Mouse (Mus musculus): Measurements from ENCODE around the gene Plce1.

Plce1 gene

GRCm38 (mm10) chr19:38480731-38481621 is at the start of gene Plce1:
TSS of gene Plce1 (plus strand) at chr19:38481109.
- no peak for DNase-seq (ENCODE audit: low read depth)

GRCm38 (mm10) chr19:38431326-38431725 is 49.6 kb upstream of the Plce1 start:
- no peak for DNase-seq (ENCODE audit: low read depth)

GRCm38 (mm10) chr19:38432021-38432420 is 48.9 kb upstream of the Plce1 start:
- DNase-seq (ENCODE audit: low read depth): no peak

- DNase-seq (ENCODE audit: low read depth): no peak
Observed at GRCm38 (mm10) chr19:38433381-38433780, 47.5 kb upstream of the Plce1 start.

- no peak for DNase-seq (ENCODE audit: low read depth)
Observed at GRCm38 (mm10) chr19:38435221-38435620, 45.7 kb upstream of the Plce1 start.

GRCm38 (mm10) chr19:38441860-38442259 is 39.0 kb upstream of the Plce1 start:
- DNase-seq (ENCODE audit: low read depth): no peak

- no peak for DNase-seq (ENCODE audit: low read depth)
Observed at GRCm38 (mm10) chr19:38445758-38446157, 35.2 kb upstream of the Plce1 start.

GRCm38 (mm10) chr19:38455228-38455627 is 25.7 kb upstream of the Plce1 start:
- DNase-seq (ENCODE audit: low read depth): no peak

- DNase-seq (ENCODE audit: low read depth): no peak
Observed at GRCm38 (mm10) chr19:38458996-38459395, 21.9 kb upstream of the Plce1 start.

GRCm38 (mm10) chr19:38460696-38461095 is 20.2 kb upstream of the Plce1 start:
- no peak for DNase-seq (ENCODE audit: low read depth)

- no peak for DNase-seq (ENCODE audit: low read depth)
Observed at GRCm38 (mm10) chr19:38470257-38470893, 10.5 kb upstream of the Plce1 start.

- DNase-seq (ENCODE audit: low read depth): no peak
Observed at GRCm38 (mm10) chr19:38475394-38475793, 5.5 kb upstream of the Plce1 start.

- no peak for DNase-seq (ENCODE audit: low read depth)
Observed at GRCm38 (mm10) chr19:38478286-38478685, 2.6 kb upstream of the Plce1 start.

GRCm38 (mm10) chr19:38478948-38479347 is 2.0 kb upstream of the Plce1 start:
- no peak for DNase-seq (ENCODE audit: low read depth)

- DNase-seq (ENCODE audit: low read depth): no peak
Observed at GRCm38 (mm10) chr19:38479473-38479872, 1.4 kb upstream of the Plce1 start.

GRCm38 (mm10) chr19:38480156-38480720 is 671 bp upstream of the Plce1 start:
- DNase-seq (ENCODE audit: low read depth): no peak

GRCm38 (mm10) chr19:38481906-38482305 is 997 bp downstream of the Plce1 start:
- no peak for DNase-seq (ENCODE audit: low read depth)

GRCm38 (mm10) chr19:38482406-38483181 is 1.7 kb downstream of the Plce1 start:
- no peak for DNase-seq (ENCODE audit: low read depth)

GRCm38 (mm10) chr19:38485779-38486555 is 5.1 kb downstream of the Plce1 start:
- DNase-seq (ENCODE audit: low read depth): no peak

GRCm38 (mm10) chr19:38487501-38487900 is 6.6 kb downstream of the Plce1 start:
- DNase-seq (ENCODE audit: low read depth): no peak

- no peak for DNase-seq (ENCODE audit: low read depth)
Observed at GRCm38 (mm10) chr19:38488103-38488912, 7.4 kb downstream of the Plce1 start.
